Mouse (Mus musculus): Measurements from ENCODE around the gene 2610528J11Rik.
"Not testable (repeated sequence)": the region's sequence is repeated elsewhere in the genome, so short reads cannot be mapped to it uniquely, and the experiment has no call there.

- TF ChIP-seq CTCF, EP300 (IDR thresholded peaks at IDR 0.05; ENCODE audit: low read depth): not testable (repeated sequence)
Measured at GRCm38 (mm10) chr4:118548130-118548480, 21.3 kb downstream of the 2610528J11Rik start.

All from heart, postnatal 0 days (tissue).